Mouse (Mus musculus): ENCODE data around the gene Tgif2. TPM values are rescaled to one million over a fixed set of nuclear protein-coding genes. Genes with fewer than 3 reads are reported as not detected.
A peak's percentile ranks its signal among the peaks of the same experiment; 100 is the strongest.
"Not testable (repeated sequence)": the region's sequence is repeated elsewhere in the genome, so short reads cannot be mapped to it uniquely, and the experiment has no call there.

Tgif2 gene
- polyA plus RNA-seq, 1 experiment from 2014 or later, result 16.0 TPM

DNA sequence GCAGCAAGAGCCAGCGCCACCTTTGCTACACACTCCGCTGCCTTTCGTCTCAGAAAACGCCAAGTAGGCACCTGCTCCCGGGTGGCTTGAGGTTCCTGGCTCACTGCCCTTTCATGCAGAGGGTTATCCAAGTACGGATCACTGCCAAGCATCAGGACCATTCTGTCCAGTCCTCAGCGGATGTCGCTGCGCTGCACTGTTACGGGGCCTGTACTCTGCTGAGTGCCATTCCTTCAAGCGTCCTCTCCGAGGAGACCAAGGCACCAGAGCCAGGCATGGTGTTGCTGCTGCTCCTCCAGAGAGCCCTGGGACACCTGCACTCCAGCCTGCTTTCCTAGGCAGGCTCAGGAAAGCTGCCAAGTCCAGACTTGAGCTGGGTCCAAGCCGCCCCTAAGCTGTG is 13.8 kb downstream of the Tgif2 start:
- ATAC-seq, result peak; percentile 38; the same call in 1 of the 2 replicates
- H3K36me3 ChIP-seq (ENCODE audit: control insufficient read depth, insufficient read depth, low read length); H3K4me3 ChIP-seq (ENCODE audit: low read length); H3K4me2 ChIP-seq (ENCODE audit: low read length); H3K4me1 ChIP-seq (ENCODE audit: control insufficient read depth, insufficient read depth, low read depth, low read length); H3K27ac ChIP-seq (ENCODE audit: low read depth, low read length); H3K9me3 ChIP-seq (ENCODE audit: control insufficient read depth, low read length); H3K27me3 ChIP-seq (replicated peaks; ENCODE audit: control insufficient read depth, insufficient read depth, low read length); H3K9ac ChIP-seq (ENCODE audit: low read depth, low read length): not testable (repeated sequence)
- 49% methylated on average over 8 of the region's 13 CpGs for WGBS

DNA sequence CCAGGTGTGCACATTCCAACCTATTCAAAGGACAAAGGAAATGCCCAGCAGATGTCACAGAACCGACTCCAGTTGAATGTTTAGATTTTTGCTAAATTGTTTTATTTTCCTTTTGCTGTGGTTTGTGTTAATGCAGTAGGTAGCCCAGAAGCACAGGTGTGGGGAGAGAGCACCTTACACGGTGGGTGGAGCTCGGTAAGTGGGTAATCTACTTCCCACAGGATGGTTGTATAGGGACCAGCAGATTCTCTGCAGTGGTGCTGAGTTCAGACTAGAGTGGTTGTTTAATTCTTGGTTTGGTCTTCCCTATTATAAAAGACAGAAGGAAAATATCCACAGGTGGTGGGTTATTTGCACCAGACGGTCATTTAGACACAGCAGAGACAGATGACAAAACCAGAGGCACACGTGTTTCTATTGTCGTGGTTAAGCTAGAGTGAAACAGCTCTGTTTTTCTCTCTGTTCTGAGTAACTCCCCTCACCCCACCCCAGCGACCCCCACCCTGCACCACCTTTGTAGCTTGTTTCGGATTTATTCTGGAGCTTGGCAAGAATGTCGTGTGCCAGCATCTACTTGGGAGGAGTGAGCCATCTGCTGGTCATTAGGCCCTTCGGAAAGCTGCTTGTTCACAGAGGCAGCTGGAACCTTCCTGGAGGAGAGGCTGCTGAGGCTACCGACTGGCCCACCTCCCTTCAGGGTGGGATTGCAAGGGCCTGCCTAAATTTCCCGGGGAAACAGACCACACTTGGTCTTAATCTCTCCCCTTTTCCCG is 14.4 kb downstream of the Tgif2 start:
- not testable (repeated sequence) for H3K4me3 ChIP-seq (ENCODE audit: low read length); H3K9ac ChIP-seq (ENCODE audit: low read depth, low read length); H3K9me3 ChIP-seq (ENCODE audit: control insufficient read depth, low read length); H3K4me2 ChIP-seq (ENCODE audit: low read length); ATAC-seq; H3K36me3 ChIP-seq (ENCODE audit: control insufficient read depth, insufficient read depth, low read length); H3K27me3 ChIP-seq (replicated peaks; ENCODE audit: control insufficient read depth, insufficient read depth, low read length); H3K27ac ChIP-seq (ENCODE audit: low read depth, low read length); H3K4me1 ChIP-seq (ENCODE audit: control insufficient read depth, insufficient read depth, low read depth, low read length)
- WGBS, result 43% methylated on average over 13 of the region's 13 CpGs

DNA sequence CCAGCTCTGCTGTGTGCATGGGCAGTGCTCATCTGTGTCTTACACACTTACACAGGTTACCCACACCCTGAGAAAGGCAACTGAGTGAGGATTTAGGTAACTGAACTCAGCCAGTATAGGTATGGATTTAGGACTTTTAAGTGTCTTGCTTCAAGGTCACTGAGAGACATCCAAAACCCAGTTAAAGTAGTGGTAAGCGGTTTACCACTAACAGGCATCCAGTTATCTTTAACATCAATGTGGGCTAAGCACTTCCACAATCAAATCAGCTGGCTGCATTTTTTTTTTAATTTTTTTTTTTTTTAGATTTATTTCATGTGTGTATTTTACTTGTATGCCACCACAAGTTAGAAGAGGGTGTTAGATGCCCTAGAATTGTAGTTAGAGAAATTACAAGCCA is 16.5 kb downstream of the Tgif2 start:
- Histone ChIP-seq H3K36me3 (ENCODE audit: control insufficient read depth, insufficient read depth, low read length) (no peaks in the 10 kb centered on the region), H3K4me1 (ENCODE audit: control insufficient read depth, insufficient read depth, low read depth, low read length) (peaks cover 3% of the 10 kb centered on the region), H3K27ac (ENCODE audit: low read depth, low read length) (no peak overlapping the region), H3K9me3 (ENCODE audit: control insufficient read depth, low read length) (no peaks in the 10 kb centered on the region), H3K4me3 (ENCODE audit: low read length) (no peak overlapping the region), H3K9ac (ENCODE audit: low read depth, low read length) (no peak overlapping the region), H3K4me2 (ENCODE audit: low read length) (no peak overlapping the region), H3K27me3 (replicated peaks; ENCODE audit: control insufficient read depth, insufficient read depth, low read length) (no peaks in the 10 kb centered on the region)
- no peak for ATAC-seq
- WGBS, result 95% methylated on average over 1 of the region's 1 CpGs

DNA sequence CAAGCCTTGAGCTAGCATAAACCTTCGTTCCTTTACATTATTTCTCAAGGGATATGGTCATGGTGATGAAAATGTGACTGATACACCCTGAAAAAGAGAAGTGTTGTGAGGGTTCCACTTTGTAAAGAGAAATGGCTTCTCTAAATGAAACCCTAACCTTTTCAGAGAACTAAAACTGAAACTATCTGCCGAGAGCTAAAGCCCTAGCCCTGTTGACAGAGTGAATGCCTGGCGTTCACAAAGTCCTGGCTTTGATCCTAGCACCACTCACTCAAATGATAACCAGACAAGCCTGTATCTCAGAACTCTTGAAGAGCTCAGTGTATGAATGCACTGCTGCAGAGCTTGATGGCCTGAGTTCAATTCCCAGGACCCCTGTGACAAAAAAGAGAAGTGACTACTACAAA is 17.6 kb downstream of the Tgif2 start:
- no peak overlapping the region for H3K9ac ChIP-seq (ENCODE audit: low read depth, low read length)
- H3K4me2 ChIP-seq (ENCODE audit: low read length), result no peak overlapping the region
- no peaks in the 10 kb centered on the region for H3K27me3 ChIP-seq (replicated peaks; ENCODE audit: control insufficient read depth, insufficient read depth, low read length)
- ATAC-seq, result no peak
- peaks cover 11% of the 10 kb centered on the region for H3K4me1 ChIP-seq (ENCODE audit: control insufficient read depth, insufficient read depth, low read depth, low read length)
- no peak overlapping the region for H3K4me3 ChIP-seq (ENCODE audit: low read length)
- H3K36me3 ChIP-seq (ENCODE audit: control insufficient read depth, insufficient read depth, low read length), result no peaks in the 10 kb centered on the region
- no peaks in the 10 kb centered on the region for H3K9me3 ChIP-seq (ENCODE audit: control insufficient read depth, low read length)
- WGBS, result 72% methylated on average over 3 of the region's 3 CpGs
- H3K27ac ChIP-seq (ENCODE audit: low read depth, low read length), result no peak overlapping the region

DNA sequence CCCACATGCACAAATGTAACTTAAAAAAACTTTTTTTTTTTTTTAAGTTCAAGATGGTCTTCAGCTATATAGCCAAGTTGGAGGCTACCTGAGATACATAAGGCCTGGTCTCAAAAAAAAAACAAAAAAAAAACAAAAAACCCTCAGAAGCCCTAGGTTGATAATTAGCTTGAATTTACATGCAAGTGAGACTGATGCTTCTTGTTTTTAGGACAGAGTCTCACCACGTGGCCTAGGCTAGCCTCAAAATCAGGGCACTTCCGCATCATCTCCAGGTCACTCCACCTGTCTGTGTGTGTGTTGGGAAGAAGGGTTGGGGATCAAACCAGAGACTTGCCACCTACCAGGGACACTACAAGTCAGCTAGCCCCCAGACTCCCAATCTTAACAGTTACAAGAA is 18.0 kb downstream of the Tgif2 start, which contains the start of gene 4930518I15Rik:
Gene 4930518I15Rik (minus strand): TSS at position 112 of the 400 bp plus-strand sequence.
- H3K27me3 ChIP-seq (replicated peaks; ENCODE audit: control insufficient read depth, insufficient read depth, low read length), result no peaks in the 10 kb centered on the region
- H3K36me3 ChIP-seq (ENCODE audit: control insufficient read depth, insufficient read depth, low read length), result no peaks in the 10 kb centered on the region
- WGBS, result 92% methylated on average over 2 of the region's 2 CpGs
- no peak within 1 kb of the TSS for H3K27ac ChIP-seq (ENCODE audit: low read depth, low read length)
- H3K4me1 ChIP-seq (ENCODE audit: control insufficient read depth, insufficient read depth, low read depth, low read length), result peaks cover 11% of the 10 kb centered on the region
- no peak for ATAC-seq
- no peak within 1 kb of the TSS for H3K9ac ChIP-seq (ENCODE audit: low read depth, low read length)
- no peak within 1 kb of the TSS for H3K4me3 ChIP-seq (ENCODE audit: low read length)
- no peak within 1 kb of the TSS for H3K4me2 ChIP-seq (ENCODE audit: low read length)
- H3K9me3 ChIP-seq (ENCODE audit: control insufficient read depth, low read length), result no peaks in the 10 kb centered on the region

DNA sequence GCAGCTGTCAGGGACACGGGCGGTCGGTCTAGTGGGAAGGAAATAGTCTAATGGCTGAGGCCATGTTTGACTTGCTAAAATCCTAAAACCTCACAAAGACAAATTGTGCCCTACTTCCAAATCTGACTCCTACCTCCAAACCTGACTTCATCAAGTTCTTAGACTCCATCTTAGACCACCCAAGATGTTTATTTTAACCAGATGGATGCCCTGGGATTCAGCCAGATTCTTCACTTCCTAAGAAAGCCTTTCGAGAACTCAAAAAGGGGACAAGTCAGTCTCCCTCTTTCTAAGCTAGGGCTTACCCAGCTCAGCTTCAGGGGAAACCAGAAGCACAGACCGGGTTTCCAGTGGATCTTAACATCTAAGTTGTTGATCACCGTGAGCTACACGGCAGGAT is 18.9 kb downstream of the Tgif2 start:
- H3K36me3 ChIP-seq (ENCODE audit: control insufficient read depth, insufficient read depth, low read length), result no peaks in the 10 kb centered on the region
- H3K9me3 ChIP-seq (ENCODE audit: control insufficient read depth, low read length), result no peaks in the 10 kb centered on the region
- no peak overlapping the region for H3K4me3 ChIP-seq (ENCODE audit: low read length)
- 84% methylated on average over 7 of the region's 7 CpGs for WGBS
- no peaks in the 10 kb centered on the region for H3K27me3 ChIP-seq (replicated peaks; ENCODE audit: control insufficient read depth, insufficient read depth, low read length)
- H3K4me1 ChIP-seq (ENCODE audit: control insufficient read depth, insufficient read depth, low read depth, low read length), result peaks cover 12% of the 10 kb centered on the region
- no peak overlapping the region for H3K27ac ChIP-seq (ENCODE audit: low read depth, low read length)
- no peak overlapping the region for H3K9ac ChIP-seq (ENCODE audit: low read depth, low read length)
- ATAC-seq, result no peak
- H3K4me2 ChIP-seq (ENCODE audit: low read length), result no peak overlapping the region

DNA sequence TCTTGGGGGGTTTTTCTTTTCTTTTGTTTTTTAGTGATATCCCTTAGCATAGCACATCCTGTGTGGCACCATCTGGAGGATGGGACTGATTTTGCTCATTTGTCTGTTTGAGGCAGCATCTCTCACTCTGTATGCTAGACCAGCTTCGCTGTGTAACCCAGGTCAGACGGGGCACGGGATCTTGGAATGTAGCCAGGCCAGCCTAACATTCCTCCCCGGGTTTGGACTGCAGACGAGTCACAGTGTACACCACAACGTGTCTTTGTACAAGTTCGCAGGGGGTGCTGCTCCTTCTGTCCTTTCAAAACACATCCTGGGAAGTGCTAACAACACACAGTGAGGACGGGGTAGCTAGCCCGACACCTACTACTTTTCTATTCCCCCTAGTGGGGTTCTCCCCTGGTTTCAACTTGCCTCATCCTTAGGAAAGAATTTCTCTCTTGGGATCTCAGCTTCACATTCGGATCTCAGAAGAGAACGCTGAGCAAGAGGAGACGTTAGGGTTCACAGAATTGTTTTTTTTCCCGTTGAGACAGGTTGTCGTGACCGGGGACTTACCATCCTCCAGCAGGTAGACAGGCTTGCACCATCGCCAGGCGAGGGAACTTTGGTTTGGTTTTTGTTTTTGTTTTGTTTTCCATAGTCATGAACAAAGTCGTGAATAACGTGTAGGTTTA is 22.4 kb downstream of the Tgif2 start:
- peak overlapping the region; percentile 95 for H3K27ac ChIP-seq (ENCODE audit: low read depth, low read length)
- no peaks in the 10 kb centered on the region for H3K27me3 ChIP-seq (replicated peaks; ENCODE audit: control insufficient read depth, insufficient read depth, low read length)
- peaks cover 9% of the 10 kb centered on the region for H3K36me3 ChIP-seq (ENCODE audit: control insufficient read depth, insufficient read depth, low read length)
- no peaks in the 10 kb centered on the region for H3K9me3 ChIP-seq (ENCODE audit: control insufficient read depth, low read length)
- H3K4me3 ChIP-seq (ENCODE audit: low read length), result peak overlapping the region; percentile 85
- peaks cover 19% of the 10 kb centered on the region for H3K4me1 ChIP-seq (ENCODE audit: control insufficient read depth, insufficient read depth, low read depth, low read length)
- 0% methylated on average over 19 of the region's 19 CpGs for WGBS
- H3K9ac ChIP-seq (ENCODE audit: low read depth, low read length), result peak overlapping the region; percentile 90
- ATAC-seq, result peak; percentile 24; the same call in 1 of the 2 replicates
- H3K4me2 ChIP-seq (ENCODE audit: low read length), result peak overlapping the region; percentile 96

DNA sequence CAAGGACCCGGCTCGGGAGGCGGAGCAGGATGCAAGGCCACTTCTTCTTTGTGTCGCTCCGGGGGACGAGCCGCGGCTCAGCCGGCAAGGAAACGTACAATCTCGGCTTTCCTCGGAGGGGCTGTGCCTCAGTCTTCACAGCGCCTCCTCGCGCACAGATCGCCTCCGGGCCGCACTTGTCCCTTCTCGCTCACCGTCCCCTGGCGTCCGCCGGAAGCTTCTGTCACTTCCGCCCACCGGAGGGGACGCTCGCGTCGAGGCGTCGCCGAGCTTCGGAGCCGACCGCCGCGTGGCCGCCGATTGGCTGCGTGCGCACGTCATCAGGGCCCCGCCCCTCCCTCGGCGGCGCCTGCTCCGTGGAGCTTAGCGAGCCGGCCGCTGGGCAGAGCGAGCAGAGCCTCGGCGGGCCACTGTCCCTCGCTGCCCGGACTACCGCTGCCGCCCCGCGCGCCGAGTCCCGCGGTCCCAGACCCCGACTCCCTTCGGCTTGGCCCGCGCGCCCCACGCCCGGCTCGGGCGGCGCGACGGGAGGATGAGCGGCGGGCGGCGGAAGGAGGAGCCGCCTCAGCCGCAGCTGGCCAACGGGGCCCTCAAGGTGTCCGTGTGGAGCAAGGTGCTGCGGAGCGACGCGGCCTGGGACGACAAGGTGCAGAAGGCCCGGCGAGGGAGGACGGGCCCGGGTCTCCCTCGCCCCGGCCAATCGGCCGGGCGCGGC is 23.1 kb downstream of the Tgif2 start, which contains the start of gene Rab5if:
Gene Rab5if (plus strand): TSS at position 357 of the 715 bp plus-strand sequence.
- under 1% methylated on average over 89 of the region's 98 CpGs for WGBS
- ATAC-seq, result peak; percentile 97
- H3K4me3 ChIP-seq (ENCODE audit: low read length), result peak within 1 kb of the TSS; percentile 85
- H3K9ac ChIP-seq (ENCODE audit: low read depth, low read length), result peak within 1 kb of the TSS; percentile 90
- H3K27ac ChIP-seq (ENCODE audit: low read depth, low read length), result peak within 1 kb of the TSS; percentile 95
- H3K4me2 ChIP-seq (ENCODE audit: low read length), result peak within 1 kb of the TSS; percentile 96
- peaks cover 19% of the 10 kb centered on the region for H3K4me1 ChIP-seq (ENCODE audit: control insufficient read depth, insufficient read depth, low read depth, low read length)
- H3K9me3 ChIP-seq (ENCODE audit: control insufficient read depth, low read length), result no peaks in the 10 kb centered on the region
- no peaks in the 10 kb centered on the region for H3K27me3 ChIP-seq (replicated peaks; ENCODE audit: control insufficient read depth, insufficient read depth, low read length)
- peaks cover 9% of the 10 kb centered on the region for H3K36me3 ChIP-seq (ENCODE audit: control insufficient read depth, insufficient read depth, low read length)

Measured in hindbrain, embryonic 16.5 days (tissue).